Mouse (Mus musculus) liver, adult (tissue): ENCODE measurements around the gene Gpr149.

ENCODE experiments used
- GATA4 ChIP-seq: IDR thresholded peaks from 2 replicates; pipeline ENCODE4 v1.6.1; 2014; ENCODE audit warnings: mild to moderate bottlenecking, low read length; ENCODE audit not compliant: insufficient replicate concordance

The Gpr149 gene

GRCm38 (mm10) chr3:62604973-62605372 lies at the start of gene Gpr149:
Gpr149 (minus strand) TSS chr3:62605140.
- TF ChIP-seq GATA4, result no peak

- TF ChIP-seq GATA4, result no peak
Measured at GRCm38 (mm10) chr3:62650551-62650950, 45.6 kb upstream of the Gpr149 start.

GRCm38 (mm10) chr3:62610861-62611260 lies 5.9 kb upstream of the Gpr149 start:
- no peak for TF ChIP-seq GATA4

- no peak for TF ChIP-seq GATA4
Measured at GRCm38 (mm10) chr3:62605931-62606330, 991 bp upstream of the Gpr149 start.

- TF ChIP-seq GATA4, result no peak
Measured at GRCm38 (mm10) chr3:62604047-62604391, 921 bp downstream of the Gpr149 start.

GRCm38 (mm10) chr3:62603231-62604046 lies 1.5 kb downstream of the Gpr149 start:
- TF ChIP-seq GATA4, result no peak

- TF ChIP-seq GATA4, result no peak
Measured at GRCm38 (mm10) chr3:62602466-62602865, 2.5 kb downstream of the Gpr149 start.

- no peak for TF ChIP-seq GATA4
Measured at GRCm38 (mm10) chr3:62594842-62595241, 10.1 kb downstream of the Gpr149 start.

- TF ChIP-seq GATA4, result no peak
Measured at GRCm38 (mm10) chr3:62585072-62585471, 19.9 kb downstream of the Gpr149 start.

- no peak for TF ChIP-seq GATA4
Measured at GRCm38 (mm10) chr3:62527593-62527992, 77.3 kb downstream of the Gpr149 start.

GRCm38 (mm10) chr3:62527160-62527559 lies 77.8 kb downstream of the Gpr149 start:
- TF ChIP-seq GATA4, result no peak

GRCm38 (mm10) chr3:62507206-62507647 lies 97.7 kb downstream of the Gpr149 start:
- no peak for TF ChIP-seq GATA4

- TF ChIP-seq GATA4, result peak; percentile 33; the same call in 1 of the 2 replicates
Measured at GRCm38 (mm10) chr3:62506488-62507205, 98.3 kb downstream of the Gpr149 start, which contains the start of gene Dhx36. Dhx36 (minus strand) TSS chr3:62507004.

GRCm38 (mm10) chr3:62505166-62505900 lies 99.6 kb downstream of the Gpr149 start:
- TF ChIP-seq GATA4, result no peak

- TF ChIP-seq GATA4, result no peak
Measured at GRCm38 (mm10) chr3:62499327-62499726, 105.6 kb downstream of the Gpr149 start.
